Mouse (Mus musculus) layer of hippocampus, postnatal 25 days (tissue): ENCODE measurements around the gene Stambpl1. TPM values are rescaled to one million over a fixed set of nuclear protein-coding genes. Genes with fewer than 3 reads are reported as not detected.

Experiments used
- DNase-seq, 2 experiments: peaks; one replicate each; pipeline ENCODE4 v3.0.0; 2022; ENCODE audit warnings: mixed read lengths in 2 of 2, low spot score in 1 of 2; ENCODE audit errors: extremely low spot score in 1 of 2
- total RNA-seq, 2 experiments: library from RNA; stranded (reverse); gene quantifications; 2 replicates each; pipeline ENCODE4 v1.2.3; 2021

Stambpl1 gene
- total RNA-seq, 2 experiments from 2014 or later = 20.6 to 22.2 TPM

- peak in 1 of 2 experiments; percentile 51 for DNase-seq
Measured at GRCm38 (mm10) chr19:34233944-34234343, 41.9 kb downstream of the Stambpl1 start.

GRCm38 (mm10) chr19:34236049-34236448, 44.0 kb downstream of the Stambpl1 start:
- DNase-seq = no peak

- no peak for DNase-seq
Measured at GRCm38 (mm10) chr19:34237746-34238145, 45.7 kb downstream of the Stambpl1 start.

- no peak for DNase-seq
Measured at GRCm38 (mm10) chr19:34240273-34241039, 48.4 kb downstream of the Stambpl1 start.

- no peak for DNase-seq
Measured at GRCm38 (mm10) chr19:34241247-34241915, 49.4 kb downstream of the Stambpl1 start.

GRCm38 (mm10) chr19:34242925-34243324, 50.9 kb downstream of the Stambpl1 start:
- DNase-seq = no peak

GRCm38 (mm10) chr19:34244056-34244455, 52.0 kb downstream of the Stambpl1 start:
- peak in 1 of 2 experiments; percentile 36 for DNase-seq

GRCm38 (mm10) chr19:34248558-34248957, 56.5 kb downstream of the Stambpl1 start:
- DNase-seq = no peak

- DNase-seq = no peak
Measured at GRCm38 (mm10) chr19:34250621-34251020, 58.6 kb downstream of the Stambpl1 start.

- DNase-seq = no peak
Measured at GRCm38 (mm10) chr19:34251900-34252299, 59.9 kb downstream of the Stambpl1 start.

GRCm38 (mm10) chr19:34252450-34252849, 60.4 kb downstream of the Stambpl1 start:
- DNase-seq = no peak

- DNase-seq = no peak
Measured at GRCm38 (mm10) chr19:34254101-34254879, 62.3 kb downstream of the Stambpl1 start.

GRCm38 (mm10) chr19:34254880-34255681, 63.1 kb downstream of the Stambpl1 start, which contains the start of gene Acta2:
Acta2 (minus strand) TSS chr19:34255590.
- no peak for DNase-seq

- no peak for DNase-seq
Measured at GRCm38 (mm10) chr19:34256149-34256548, 64.1 kb downstream of the Stambpl1 start.

- DNase-seq = no peak
Measured at GRCm38 (mm10) chr19:34256936-34257335, 64.9 kb downstream of the Stambpl1 start.

GRCm38 (mm10) chr19:34262273-34262974, 70.4 kb downstream of the Stambpl1 start:
- DNase-seq = no peak

- DNase-seq = no peak
Measured at GRCm38 (mm10) chr19:34265604-34266193, 73.7 kb downstream of the Stambpl1 start.

GRCm38 (mm10) chr19:34268991-34269390, 77.0 kb downstream of the Stambpl1 start:
- no peak for DNase-seq

- no peak for DNase-seq
Measured at GRCm38 (mm10) chr19:34270106-34270726, 78.2 kb downstream of the Stambpl1 start.
